Comparison of ENCODE assay signal across 15 mouse cellular contexts in genomic region chr16:18268182-18268581, GRCm38 (mm10). TPM values are rescaled to one million over a fixed set of nuclear protein-coding genes. Genes with fewer than 3 reads are reported as not detected.
A peak's percentile ranks its signal among the peaks of the same experiment; 100 is the strongest.
DNase-seq lines count a peak whose midpoint lies in the region; ATAC-seq and TF ChIP-seq lines count a peak whose summit lies in the region.
"Had no signal": no experiment of that assay in that cellular context is flagged by ENCODE, and none has a peak within 500 bp of the region (broad histone marks: within the 10 kb centered on the region; RNA-seq: fewer than 3 reads in every experiment).

No protein-coding gene starts in this region.

- H3K9ac ChIP-seq in forebrain, postnatal 0 days, result no peak overlapping the region
- no peak overlapping the region for H3K9ac ChIP-seq in forebrain, embryonic 16.5 days (replicated peaks; ENCODE audit: low read depth, low read length)
- no peak overlapping the region for H3K9ac ChIP-seq in lung, postnatal 0 days (replicated peaks; ENCODE audit: low read depth)
- H3K9ac ChIP-seq: heart, embryonic 13.5 days; neural tube, embryonic 12.5 days had no signal

- no peaks in the 10 kb centered on the region for H3K9me3 ChIP-seq in forebrain, postnatal 0 days (ENCODE audit: low read length)
- H3K9me3 ChIP-seq in forebrain, embryonic 16.5 days (ENCODE audit: control insufficient read depth, low read length), result no peaks in the 10 kb centered on the region
- H3K9me3 ChIP-seq in lung, postnatal 0 days (ENCODE audit: low read length), result no peaks in the 10 kb centered on the region
- H3K9me3 ChIP-seq: heart, embryonic 13.5 days; limb, embryonic 10.5 days; neural tube, embryonic 12.5 days had no signal

- POLR2A ChIA-PET in Patski (lab: Charles Lee), result no interaction called here

- H3K27ac ChIP-seq in forebrain, postnatal 0 days (ENCODE audit: low read depth, low read length), result no peak overlapping the region
- no peak overlapping the region for H3K27ac ChIP-seq in forebrain, embryonic 16.5 days (ENCODE audit: low read length)
- H3K27ac ChIP-seq in lung, postnatal 0 days (ENCODE audit: low read length), result no peak overlapping the region
- H3K27ac ChIP-seq: heart, embryonic 13.5 days; limb, embryonic 10.5 days; neural tube, embryonic 12.5 days had no signal

- H3K4me3 ChIP-seq in forebrain, postnatal 0 days (ENCODE audit: low read depth, low read length), result no peak overlapping the region
- no peak overlapping the region for H3K4me3 ChIP-seq in forebrain, embryonic 16.5 days (replicated peaks; ENCODE audit: low read length)
- no peak overlapping the region for H3K4me3 ChIP-seq in lung, postnatal 0 days (ENCODE audit: low read depth, low read length)
- H3K4me3 ChIP-seq: heart, embryonic 13.5 days; limb, embryonic 10.5 days; neural tube, embryonic 12.5 days had no signal

- in situ Hi-C loops in Patski (cut with MboI; ENCODE audit: low pct_unique_long_range_greater_than_20kb), result no loop called here

- H3K4me1 ChIP-seq in forebrain, postnatal 0 days (ENCODE audit: insufficient read depth), result no peaks in the 10 kb centered on the region
- no peaks in the 10 kb centered on the region for H3K4me1 ChIP-seq in forebrain, embryonic 16.5 days (replicated peaks; ENCODE audit: control insufficient read depth, insufficient read depth, low read length)
- H3K4me1 ChIP-seq in lung, postnatal 0 days (ENCODE audit: insufficient read depth, low read depth, low read length), result no peaks in the 10 kb centered on the region
- H3K4me1 ChIP-seq: heart, embryonic 13.5 days; limb, embryonic 10.5 days; neural tube, embryonic 12.5 days had no signal

- no peak for DNase-seq in forebrain, postnatal 0 days
- peak; percentile 32 for DNase-seq in lung, postnatal 0 days (ENCODE audit: low spot score)
- no peak for DNase-seq in lung, postnatal 4 days
- DNase-seq in Patski (ENCODE audit: low read depth, low spot score), result no peak
- peak; percentile 37 for DNase-seq in retina, postnatal 1 day
- no peak for DNase-seq in ovary, adult 18-20 months (ENCODE audit: low spot score)
- no peak for DNase-seq in adrenal gland, adult 8-10 months
- DNase-seq: adrenal gland, postnatal 36 days; cerebellum, postnatal 36 days; kidney, adult 8-10 months; right cerebral cortex, postnatal 14 days had no signal

- CTCF ChIA-PET in Patski (lab: Charles Lee), result interaction anchor here (0.7 to 1.4 kb wide), 3 partner anchors 15 to 51 kb away, joined by 3 to 7 read pairs (median 3); no protein-coding TSS in a partner anchor

- no peak for TF ChIP-seq EP300 in lung, postnatal 0 days (IDR thresholded peaks at IDR 0.05)

- H3K36me3 ChIP-seq in forebrain, postnatal 0 days (ENCODE audit: insufficient read depth), result peaks cover 80% of the 10 kb centered on the region
- peaks cover 53% of the 10 kb centered on the region for H3K36me3 ChIP-seq in forebrain, embryonic 16.5 days (ENCODE audit: control insufficient read depth, insufficient read depth)
- H3K36me3 ChIP-seq in lung, postnatal 0 days (ENCODE audit: insufficient read depth, low read length), result peaks cover 27% of the 10 kb centered on the region

- no peak for ATAC-seq in forebrain, postnatal 0 days
- no peak for ATAC-seq in forebrain, embryonic 16.5 days
- no peak for ATAC-seq in lung, postnatal 0 days
- ATAC-seq in Patski, result no peak

- 89% methylated on average over 5 of the region's 5 CpGs for WGBS in forebrain, postnatal 0 days
- 91% methylated on average over 5 of the region's 5 CpGs for WGBS in forebrain, embryonic 16.5 days
- WGBS in lung, postnatal 0 days, result 78% methylated on average over 5 of the region's 5 CpGs

- no peaks in the 10 kb centered on the region for H3K27me3 ChIP-seq in forebrain, postnatal 0 days (ENCODE audit: insufficient read depth, low read length)
- no peaks in the 10 kb centered on the region for H3K27me3 ChIP-seq in forebrain, embryonic 16.5 days (replicated peaks; ENCODE audit: control insufficient read depth, insufficient read depth, low read length)
- H3K27me3 ChIP-seq in lung, postnatal 0 days (replicated peaks; ENCODE audit: insufficient read depth, low read length), result no peaks in the 10 kb centered on the region
- no peaks in the 10 kb centered on the region for H3K27me3 ChIP-seq in Patski
- H3K27me3 ChIP-seq: heart, embryonic 13.5 days; neural tube, embryonic 12.5 days had no signal

- no peak overlapping the region for H3K4me2 ChIP-seq in forebrain, postnatal 0 days (ENCODE audit: low read depth)
- H3K4me2 ChIP-seq in forebrain, embryonic 16.5 days (ENCODE audit: low read length), result no peak overlapping the region
- H3K4me2 ChIP-seq in lung, postnatal 0 days (replicated peaks; ENCODE audit: low read depth, low read length), result no peak overlapping the region
- H3K4me2 ChIP-seq: heart, embryonic 13.5 days; neural tube, embryonic 12.5 days had no signal

- peak; percentile 34 for TF ChIP-seq CTCF in forebrain, postnatal 0 days (IDR thresholded peaks at IDR 0.05; ENCODE audit: low read depth)
- TF ChIP-seq CTCF in lung, postnatal 0 days (IDR thresholded peaks at IDR 0.05), result peak; percentile 54
- TF ChIP-seq CTCF in Patski (IDR thresholded peaks at IDR 0.05), result peak; percentile 46

RNA-seq across cellular contexts. Expression of gene Gm49776, which starts 10.1 kb away (rescaled TPM):
- not detected in 2 replicates for total RNA-seq in forebrain, postnatal 0 days (2014; rRNA removed)
- 1.3 and 3.1 TPM in 2 replicates for polyA plus RNA-seq in forebrain, postnatal 0 days (2015; fragmentation: Nextera tagmentation; extraction: Ambion mirVana)
- 2.0 TPM in 1 of 2 replicates, not detected in the other for polyA plus RNA-seq in forebrain, embryonic 16.5 days (2015; fragmentation: Nextera tagmentation; extraction: Ambion mirVana)
- 2.2 and 2.5 TPM in 2 replicates for polyA plus RNA-seq in lung, postnatal 0 days (2015; fragmentation: Nextera tagmentation; extraction: Ambion mirVana)
- 7.6 TPM for polyA plus RNA-seq in Patski (2021)
- not detected for total RNA-seq in adrenal gland, adult 8-10 months (2022)
- polyA plus RNA-seq: limb, embryonic 10.5 days had no signal

RNA-seq across cellular contexts. Expression of gene Ranbp1, which starts 19.6 kb away (rescaled TPM):
- total RNA-seq in forebrain, postnatal 0 days (2014; rRNA removed), result 171 and 209 TPM in 2 replicates
- 428 and 477 TPM in 2 replicates for polyA plus RNA-seq in forebrain, postnatal 0 days (2015; fragmentation: Nextera tagmentation; extraction: Ambion mirVana)
- 370 and 388 TPM in 2 replicates for polyA plus RNA-seq in forebrain, embryonic 16.5 days (2015; fragmentation: Nextera tagmentation; extraction: Ambion mirVana)
- 155 and 163 TPM in 2 replicates for polyA plus RNA-seq in lung, postnatal 0 days (2015; fragmentation: Nextera tagmentation; extraction: Ambion mirVana)
- polyA plus RNA-seq in Patski (2021), result 216 TPM
- 100 to 1,000 TPM in 3 of 4 experiments, 10 to 100 TPM in 1; 98.7 to 146 (median 114) TPM for total RNA-seq in adrenal gland, adult 8-10 months (2022)

RNA-seq across cellular contexts. Expression of gene Trmt2a, which starts 19.7 kb away (rescaled TPM):
- total RNA-seq in forebrain, postnatal 0 days (2014; rRNA removed), result 74.9 and 82.4 TPM in 2 replicates
- 66.7 and 67.2 TPM in 2 replicates for polyA plus RNA-seq in forebrain, postnatal 0 days (2015; fragmentation: Nextera tagmentation; extraction: Ambion mirVana)
- 118 and 139 TPM in 2 replicates for polyA plus RNA-seq in forebrain, embryonic 16.5 days (2015; fragmentation: Nextera tagmentation; extraction: Ambion mirVana)
- 39.2 and 39.7 TPM in 2 replicates for polyA plus RNA-seq in lung, postnatal 0 days (2015; fragmentation: Nextera tagmentation; extraction: Ambion mirVana)
- polyA plus RNA-seq in Patski (2021), result 66.4 TPM
- 10 to 100 TPM; 49.8 to 66.4 (median 59.1) TPM for total RNA-seq in adrenal gland, adult 8-10 months (2022)

RNA-seq across cellular contexts. Expression of gene Dgcr8, which starts 20.9 kb away (rescaled TPM):
- 38.5 and 47.6 TPM in 2 replicates for total RNA-seq in forebrain, postnatal 0 days (2014; rRNA removed)
- 18.5 and 24.5 TPM in 2 replicates for polyA plus RNA-seq in forebrain, postnatal 0 days (2015; fragmentation: Nextera tagmentation; extraction: Ambion mirVana)
- 39.2 and 40.8 TPM in 2 replicates for polyA plus RNA-seq in forebrain, embryonic 16.5 days (2015; fragmentation: Nextera tagmentation; extraction: Ambion mirVana)
- 13.3 and 14.4 TPM in 2 replicates for polyA plus RNA-seq in lung, postnatal 0 days (2015; fragmentation: Nextera tagmentation; extraction: Ambion mirVana)
- 24.2 TPM for polyA plus RNA-seq in Patski (2021)
- total RNA-seq in adrenal gland, adult 8-10 months (2022), result 10 to 100 TPM; 24.4 to 48.7 (median 32.9) TPM

RNA-seq across cellular contexts. Expression of gene Zdhhc8, which starts 33.2 kb away (rescaled TPM):
- total RNA-seq in forebrain, postnatal 0 days (2014; rRNA removed), result 27.5 and 35.5 TPM in 2 replicates
- polyA plus RNA-seq in forebrain, postnatal 0 days (2015; fragmentation: Nextera tagmentation; extraction: Ambion mirVana), result 16.4 and 17.9 TPM in 2 replicates
- 15.1 and 17.4 TPM in 2 replicates for polyA plus RNA-seq in forebrain, embryonic 16.5 days (2015; fragmentation: Nextera tagmentation; extraction: Ambion mirVana)
- 12.9 and 13.9 TPM in 2 replicates for polyA plus RNA-seq in lung, postnatal 0 days (2015; fragmentation: Nextera tagmentation; extraction: Ambion mirVana)
- polyA plus RNA-seq in Patski (2021), result 34.4 TPM
- 10 to 100 TPM; 20.5 to 33.0 (median 27.2) TPM for total RNA-seq in adrenal gland, adult 8-10 months (2022)

Comparison
In these comparisons a context has a peak if more than half of its experiments do, and no peak if none do; other contexts are left out.
1. DNase-seq: peak in lung, postnatal 0 days (single experiment) and retina, postnatal 1 day (single experiment); none in forebrain, postnatal 0 days (single experiment), lung, postnatal 4 days (0 of 2), Patski (single experiment), ovary, adult 18-20 months (single experiment) and adrenal gland, adult 8-10 months (single experiment).
2. Peak in every context shown above with its lines, with median percentiles within 50 percentile points of each other: CTCF ChIP-seq.